ENCODE assay signal across 26 mouse cellular contexts in genomic region chr9:96708905-96709304, GRCm38 (mm10). TPM values are rescaled to one million over a fixed set of nuclear protein-coding genes. Genes with fewer than 3 reads are reported as not detected.
A peak's percentile ranks its signal among the peaks of the same experiment; 100 is the strongest.
DNase-seq lines count a peak whose midpoint lies in the region; ATAC-seq and TF ChIP-seq lines count a peak whose summit lies in the region.
"Had no signal": no experiment of that assay in that cellular context is flagged by ENCODE, and none has a peak within 500 bp of the region (broad histone marks: within the 10 kb centered on the region; RNA-seq: fewer than 3 reads in every experiment).

No protein-coding gene starts in this region.

- peak; percentile 61 to 67 for DNase-seq in cerebellum, adult 2 months
- no peak for DNase-seq in cerebellum, adult 9-10 months
- peak; percentile 68 to 75 for DNase-seq in cerebellum, postnatal 14 days
- DNase-seq in cerebellum, adult 11 months: no peak
- no peak for DNase-seq in heart, postnatal 0 days (ENCODE audit: low spot score)
- DNase-seq in heart, adult 8-10 months (ENCODE audit: low spot score): no peak
- no peak for DNase-seq in thymus, postnatal 25 days
- DNase-seq: adrenal gland, adult 8-10 months; adrenal gland, postnatal 14 days; adrenal gland, postnatal 36 days; B cell, adult 2 months; cerebellum, adult 9-11 months; embryo, embryonic 11 days had no signal

- no peak for TF ChIP-seq CTCF in cerebellum, adult 2 months (IDR thresholded peaks at IDR 0.05; ENCODE audit: borderline replicate concordance, insufficient read depth, low read depth, low read length)
- TF ChIP-seq CTCF in heart, postnatal 0 days (IDR thresholded peaks at IDR 0.05; ENCODE audit: low read depth): no peak
- TF ChIP-seq CTCF in bone marrow macrophage, adult 2 months (IDR thresholded peaks at IDR 0.05; ENCODE audit: low read depth, low read length): no peak

- no peak for TF ChIP-seq EP300 in heart, postnatal 0 days (IDR thresholded peaks at IDR 0.05; ENCODE audit: low read depth)

- no peaks in the 10 kb centered on the region for H3K36me3 ChIP-seq in heart, postnatal 0 days (replicated peaks; ENCODE audit: control insufficient read depth, insufficient read depth, low read length)
- H3K36me3 ChIP-seq: embryonic facial prominence, embryonic 15.5 days; forebrain, embryonic 12.5 days had no signal

- TF ChIP-seq POLR2A in cerebellum, adult 2 months (IDR thresholded peaks at IDR 0.05; ENCODE audit: borderline replicate concordance, insufficient read depth, low read length): no peak
- TF ChIP-seq POLR2A in bone marrow macrophage, adult 2 months (IDR thresholded peaks at IDR 0.05; ENCODE audit: borderline replicate concordance, low read depth, low read length): no peak

- no peak for ATAC-seq in heart, postnatal 0 days (ENCODE audit: insufficient read depth, low read depth)
- ATAC-seq: activated CD4-positive, CD25-positive, alpha-beta regulatory T cell, adult 4 months; CD4-positive, CD25-positive, alpha-beta regulatory T cell, adult 4 months; forebrain, embryonic 14.5 days; forebrain, embryonic 16.5 days; Patski had no signal

- no peak overlapping the region for H3K4me3 ChIP-seq in cerebellum, adult 2 months (replicated peaks; ENCODE audit: insufficient read depth, low read depth, low read length)
- no peak overlapping the region for H3K4me3 ChIP-seq in heart, postnatal 0 days (ENCODE audit: low read depth, low read length)
- H3K4me3 ChIP-seq in bone marrow macrophage, adult 2 months (ENCODE audit: insufficient read depth, low read length): no peak overlapping the region
- H3K4me3 ChIP-seq: embryonic facial prominence, embryonic 13.5 days; embryonic facial prominence, embryonic 15.5 days; erythroblast, embryonic 14.5 days; forebrain, embryonic 10.5 days; forebrain, embryonic 12.5 days had no signal

- H3K9me3 ChIP-seq in heart, postnatal 0 days (replicated peaks; ENCODE audit: control insufficient read depth, low read length): no peaks in the 10 kb centered on the region
- H3K9me3 ChIP-seq: embryonic facial prominence, embryonic 13.5 days; embryonic facial prominence, embryonic 15.5 days; forebrain, embryonic 10.5 days; forebrain, embryonic 12.5 days; G1E had no signal

- WGBS in cerebellum, adult 2 months: 42% methylated on average over 9 of the region's 9 CpGs
- 81% methylated on average over 9 of the region's 9 CpGs for WGBS in heart, postnatal 0 days

- peaks cover 49% of the 10 kb centered on the region for H3K4me1 ChIP-seq in cerebellum, adult 2 months (ENCODE audit: control insufficient read depth, insufficient read depth, low read length)
- H3K4me1 ChIP-seq in heart, postnatal 0 days (ENCODE audit: control insufficient read depth, insufficient read depth): peaks cover 52% of the 10 kb centered on the region
- peaks cover 49% of the 10 kb centered on the region for H3K4me1 ChIP-seq in bone marrow macrophage, adult 2 months (ENCODE audit: control insufficient read depth, insufficient read depth, low read length)

- H3K27me3 ChIP-seq in cerebellum, adult 2 months (ENCODE audit: control insufficient read depth, insufficient read depth, low read length): no peaks in the 10 kb centered on the region
- no peaks in the 10 kb centered on the region for H3K27me3 ChIP-seq in heart, postnatal 0 days (ENCODE audit: control insufficient read depth, insufficient read depth, low read length)
- H3K27me3 ChIP-seq: CH12.LX; embryonic facial prominence, embryonic 13.5 days; embryonic facial prominence, embryonic 15.5 days; forebrain, embryonic 12.5 days; Patski had no signal

- peak overlapping the region; percentile 59; the same call in 1 of the 2 replicates for H3K27ac ChIP-seq in cerebellum, adult 2 months (ENCODE audit: insufficient read depth, low read length)
- peak overlapping the region; percentile 30; the same call in 1 of the 2 replicates for H3K27ac ChIP-seq in heart, postnatal 0 days (ENCODE audit: low read depth)
- H3K27ac ChIP-seq in bone marrow macrophage, adult 2 months (ENCODE audit: insufficient read depth, low read depth, low read length): 0 out of 2 replicates have a peak overlapping the region, but pooled peaks have one; percentile 72
- H3K27ac ChIP-seq: embryonic facial prominence, embryonic 13.5 days; embryonic facial prominence, embryonic 15.5 days; forebrain, embryonic 10.5 days; forebrain, embryonic 12.5 days had no signal

- H3K4me2 ChIP-seq in heart, postnatal 0 days (ENCODE audit: low read depth, low read length): no peak overlapping the region
- H3K4me2 ChIP-seq: embryonic facial prominence, embryonic 13.5 days; embryonic facial prominence, embryonic 15.5 days; forebrain, embryonic 12.5 days had no signal

- no peak overlapping the region for H3K9ac ChIP-seq in heart, postnatal 0 days (replicated peaks; ENCODE audit: low read depth, low read length)
- H3K9ac ChIP-seq: embryonic facial prominence, embryonic 13.5 days; embryonic facial prominence, embryonic 15.5 days; forebrain, embryonic 12.5 days had no signal

RNA-seq across cellular contexts. Expression of gene Zbtb38, which starts 43.7 kb away (rescaled TPM):
- polyA plus RNA-seq in cerebellum, adult 2 months (2012; rRNA removed): 19.2 and 21.5 TPM in 2 replicates
- 31.8 and 44.5 TPM in 2 replicates for total RNA-seq in heart, postnatal 0 days (2014; rRNA removed; ENCODE audit: low replicate concordance)
- 27.5 and 28.7 TPM in 2 replicates for polyA plus RNA-seq in heart, postnatal 0 days (2015; fragmentation: Nextera tagmentation; extraction: Ambion mirVana)
- total RNA-seq in heart, adult 8-10 months (2022): 10 to 100 TPM; 38.8 to 42.4 (median 40.8) TPM
- 20.6 and 24.0 TPM in 2 replicates for polyA plus RNA-seq in bone marrow macrophage, adult 2 months (2012; ENCODE audit: insufficient read depth, insufficient read length, missing spikeins)

Comparison
In these comparisons a context has a peak if more than half of its experiments do, and no peak if none do; other contexts are left out.
1. DNase-seq: peak in cerebellum, adult 2 months (2 of 2) and cerebellum, postnatal 14 days (2 of 2); none in cerebellum, adult 9-10 months (single experiment), cerebellum, adult 11 months (single experiment), heart, postnatal 0 days (single experiment), heart, adult 8-10 months (single experiment) and thymus, postnatal 25 days (single experiment).
2. Peak in every context shown above with its lines, with median percentiles within 50 percentile points of each other: H3K27ac ChIP-seq.